ENCODE assay signal across 8 mouse cellular contexts in genomic region chr8:105636963-105637510, GRCm38 (mm10). TPM values are rescaled to one million over a fixed set of nuclear protein-coding genes. Genes with fewer than 3 reads are reported as not detected.
A peak's percentile ranks its signal among the peaks of the same experiment; 100 is the strongest.
DNase-seq lines count a peak whose midpoint lies in the region; ATAC-seq lines count a peak whose summit lies in the region.

Agrp (minus strand) TSS chr8:105637393.

- H3K4me3 ChIP-seq in erythroblast, embryonic 14.5 days (replicated peaks): peak within 1 kb of the TSS; percentile 87
- peak within 1 kb of the TSS; percentile 93 for H3K4me3 ChIP-seq in hindbrain, embryonic 16.5 days (ENCODE audit: low read length)
- peak within 1 kb of the TSS; percentile 97 for H3K4me3 ChIP-seq in liver, embryonic 13.5 days (replicated peaks)

- H3K4me1 ChIP-seq in erythroblast, embryonic 14.5 days (ENCODE audit: control insufficient read depth): peaks cover 56% of the 10 kb centered on the region
- peaks cover 24% of the 10 kb centered on the region for H3K4me1 ChIP-seq in hindbrain, embryonic 16.5 days (ENCODE audit: control insufficient read depth, insufficient read depth, low read depth, low read length)
- peaks cover 49% of the 10 kb centered on the region for H3K4me1 ChIP-seq in liver, embryonic 13.5 days (replicated peaks)

- no peaks in the 10 kb centered on the region for H3K9me3 ChIP-seq in erythroblast, embryonic 14.5 days (ENCODE audit: control insufficient read depth, low read length)
- H3K9me3 ChIP-seq in hindbrain, embryonic 16.5 days (ENCODE audit: control insufficient read depth, low read length): no peaks in the 10 kb centered on the region
- H3K9me3 ChIP-seq in liver, embryonic 13.5 days (replicated peaks): no peaks in the 10 kb centered on the region

- H3K27me3 ChIP-seq in erythroblast, embryonic 14.5 days (ENCODE audit: control insufficient read depth): no peaks in the 10 kb centered on the region
- no peaks in the 10 kb centered on the region for H3K27me3 ChIP-seq in hindbrain, embryonic 16.5 days (replicated peaks; ENCODE audit: control insufficient read depth, insufficient read depth, low read length)
- no peaks in the 10 kb centered on the region for H3K27me3 ChIP-seq in liver, embryonic 13.5 days

- ATAC-seq in hindbrain, embryonic 16.5 days: peak; percentile 46
- peak; percentile 44 for ATAC-seq in liver, embryonic 13.5 days (ENCODE audit: low read depth)

- H3K36me3 ChIP-seq in erythroblast, embryonic 14.5 days (ENCODE audit: control insufficient read depth): peaks cover 29% of the 10 kb centered on the region
- no peaks in the 10 kb centered on the region for H3K36me3 ChIP-seq in hindbrain, embryonic 16.5 days (ENCODE audit: control insufficient read depth, insufficient read depth, low read length)
- peaks cover 7% of the 10 kb centered on the region; the same call in 1 of the 2 replicates for H3K36me3 ChIP-seq in liver, embryonic 13.5 days

- WGBS in hindbrain, embryonic 16.5 days: under 1% methylated on average over 55 of the region's 63 CpGs
- under 1% methylated on average over 63 of the region's 63 CpGs for WGBS in liver, embryonic 13.5 days (ENCODE audit: insufficient replicate concordance)

- H3K27ac ChIP-seq in hindbrain, embryonic 16.5 days (ENCODE audit: low read depth, low read length): peak within 1 kb of the TSS; percentile 100
- peak within 1 kb of the TSS; percentile 100 for H3K27ac ChIP-seq in liver, embryonic 13.5 days

- H3K4me2 ChIP-seq in hindbrain, embryonic 16.5 days (ENCODE audit: low read length): peak within 1 kb of the TSS; percentile 89
- peak within 1 kb of the TSS; percentile 99 for H3K4me2 ChIP-seq in liver, embryonic 13.5 days

- H3K9ac ChIP-seq in hindbrain, embryonic 16.5 days (ENCODE audit: low read depth, low read length): peak within 1 kb of the TSS; percentile 98
- peak within 1 kb of the TSS; percentile 99 for H3K9ac ChIP-seq in liver, embryonic 13.5 days

- DNase-seq in lung, adult 18-20 months: peak; percentile 36 to 46
- DNase-seq in lung, postnatal 10 days: no peak
- peak; percentile 50 to 65 for DNase-seq in adrenal gland, postnatal 36 days
- DNase-seq in liver, embryonic 13.5 days: no peak
- peak; percentile 85 for DNase-seq in neural tube, embryonic 10.5 days (ENCODE audit: extremely low spot score, low spot score)
- peak; percentile 74 for DNase-seq in thymus, postnatal 25 days

RNA-seq across cellular contexts. Expression of gene Agrp, which starts in this region (rescaled TPM):
- total RNA-seq in adrenal gland, postnatal 36 days (2021): 1 to 10 TPM in 1 of 2 experiments, under 1 TPM in 1; 0.92 to 1.9 TPM
- not detected in 2 replicates for polyA plus RNA-seq in erythroblast, embryonic 14.5 days (2012)
- polyA plus RNA-seq in hindbrain, embryonic 16.5 days (2015; fragmentation: Nextera tagmentation; extraction: Ambion mirVana): 0.75 and 1.4 TPM in 2 replicates
- polyA plus RNA-seq in liver, embryonic 13.5 days (2015; fragmentation: Nextera tagmentation; extraction: Ambion mirVana): 0.15 and 0.41 TPM in 2 replicates

Comparison
In these comparisons a context has a peak if more than half of its experiments do, and no peak if none do; other contexts are left out.
1. DNase-seq: peak in lung, adult 18-20 months (2 of 2), adrenal gland, postnatal 36 days (2 of 2), neural tube, embryonic 10.5 days (single experiment) and thymus, postnatal 25 days (single experiment); none in lung, postnatal 10 days (single experiment) and liver, embryonic 13.5 days (single experiment).
2. Peak in ATAC-seq, H3K4me3 ChIP-seq, H3K27ac ChIP-seq, H3K9ac ChIP-seq and H3K4me2 ChIP-seq in liver, embryonic 13.5 days; RNA of the gene not detected or under 1 TPM.
3. Peak in every context shown above with its lines, with median percentiles within 50 percentile points of each other: H3K4me3 ChIP-seq.